Mouse (Mus musculus) MEL (cell line): Measurements from ENCODE around the gene Gm10803. TPM values are rescaled to one million over a fixed set of nuclear protein-coding genes. Genes with fewer than 3 reads are reported as not detected.

Source experiments
- DNase-seq: peaks from one replicate; pipeline ENCODE4 v3.0.0; 2011; ENCODE audit warnings: low read depth, low spot score
- H3K27ac ChIP-seq: 2 replicates; pipeline ENCODE4 v1.5.1; 2012; ENCODE audit warnings: low read depth, mild to moderate bottlenecking, control low read depth, low read length, moderate library complexity; ENCODE audit not compliant: control insufficient read depth
- H3K27me3 ChIP-seq, 2 experiments: fragments of 150-350 bp in 1 of 2; sonication (generic) in 1 of 2; 2 replicates each; pipeline ENCODE4 v1.6.1; 2012; ENCODE audit warnings: low read length in 2 of 2, mild to moderate bottlenecking in 2 of 2, improper control_type of control experiment in 1 of 2, moderate library complexity in 1 of 2; ENCODE audit not compliant: insufficient read depth in 2 of 2, control insufficient read depth in 1 of 2
- H3K36me3 ChIP-seq, 2 experiments: 2 replicates each; pipeline ENCODE4 v1.6.1; 2012 to 2014; ENCODE audit warnings: low read length in 2 of 2, improper control_type of control experiment in 1 of 2, inconsistent platforms in 1 of 2, mild to moderate bottlenecking in 1 of 2; ENCODE audit not compliant: insufficient read depth in 2 of 2, control insufficient read depth in 1 of 2
- H3K4me1 ChIP-seq, 2 experiments: fragments of 150-350 bp in 1 of 2; sonication (generic) in 1 of 2; 2 replicates each; pipeline ENCODE4 v1.6.1; 2012; ENCODE audit warnings: low read length in 2 of 2, improper control_type of control experiment in 1 of 2, mild to moderate bottlenecking in 1 of 2; ENCODE audit not compliant: insufficient read depth in 2 of 2, control insufficient read depth in 1 of 2
- H3K4me3 ChIP-seq, 2 experiments: fragments of 150-350 bp in 1 of 2; sonication (generic) in 1 of 2; 2 replicates each; pipeline ENCODE4 v1.5.1; 2012; ENCODE audit warnings: low read depth in 2 of 2, low read length in 2 of 2, mild to moderate bottlenecking in 2 of 2, moderate library complexity in 2 of 2, control low read depth in 1 of 2, improper control_type of control experiment in 1 of 2; ENCODE audit not compliant: control insufficient read depth in 1 of 2, insufficient read depth in 1 of 2
- H3K79me2 ChIP-seq: 2 replicates; pipeline ENCODE4 v1.6.1; 2012; ENCODE audit warnings: mild to moderate bottlenecking, low read length, moderate library complexity; ENCODE audit not compliant: control insufficient read depth, poor library complexity, insufficient read depth
- H3K9ac ChIP-seq: 2 replicates; pipeline ENCODE4 v1.6.1; 2012; ENCODE audit warnings: low read depth, mild to moderate bottlenecking, control low read depth, low read length, moderate library complexity; ENCODE audit not compliant: control insufficient read depth, poor library complexity, severe bottlenecking
- H3K9me3 ChIP-seq: fragments of 150-350 bp; sonication (generic); replicated peaks from 2 replicates; pipeline ENCODE4 v1.6.1; 2012; ENCODE audit warnings: mild to moderate bottlenecking, low read length, improper control_type of control experiment, moderate library complexity; ENCODE audit not compliant: insufficient read depth
- CHD1 ChIP-seq: IDR thresholded peaks from 2 replicates; pipeline ENCODE4 v1.6.1; 2012; ENCODE audit warnings: low read depth, mild to moderate bottlenecking, inconsistent platforms, low read length, improper control_type of control experiment
- E2F4 ChIP-seq: IDR thresholded peaks from 2 replicates; pipeline ENCODE4 v1.6.1; 2011; ENCODE audit warnings: low read depth, low read length, improper control_type of control experiment, borderline replicate concordance
- GATA1 ChIP-seq: IDR thresholded peaks from 2 replicates; pipeline ENCODE4 v1.6.1; 2011; ENCODE audit warnings: low read depth, low read length, improper control_type of control experiment
- HCFC1 ChIP-seq: IDR thresholded peaks from 2 replicates; pipeline ENCODE4 v1.6.1; 2012; ENCODE audit warnings: low read depth, mild to moderate bottlenecking, inconsistent platforms, low read length, improper control_type of control experiment, moderate library complexity
- MAZ ChIP-seq: IDR thresholded peaks from 2 replicates; pipeline ENCODE4 v1.6.1; 2012; ENCODE audit warnings: low read depth, mild to moderate bottlenecking, inconsistent platforms, low read length, improper control_type of control experiment
- MEF2A ChIP-seq: IDR thresholded peaks from 2 replicates; pipeline ENCODE4 v1.6.1; 2014; ENCODE audit warnings: low read depth, mild to moderate bottlenecking, inconsistent platforms, low read length, improper control_type of control experiment; ENCODE audit not compliant: poor library complexity, insufficient replicate concordance, severe bottlenecking; ENCODE audit errors: extremely low read depth
- MYB ChIP-seq: IDR thresholded peaks from 2 replicates; pipeline ENCODE4 v1.6.1; 2011; ENCODE audit warnings: mild to moderate bottlenecking, low read depth, low read length, improper control_type of control experiment
- MYC ChIP-seq: IDR thresholded peaks from 2 replicates; pipeline ENCODE4 v1.6.1; 2011; ENCODE audit warnings: low read depth, mild to moderate bottlenecking, low read length, improper control_type of control experiment, moderate library complexity
- POLR2A ChIP-seq, 2 experiments: IDR thresholded peaks; 2 replicates each; pipeline ENCODE4 v1.6.1; 2011 to 2012; ENCODE audit warnings: low read length in 2 of 2, mild to moderate bottlenecking in 2 of 2, control low read depth in 1 of 2, improper control_type of control experiment in 1 of 2, low read depth in 1 of 2, moderate library complexity in 1 of 2; ENCODE audit not compliant: control insufficient read depth in 1 of 2, insufficient read depth in 1 of 2, poor library complexity in 1 of 2
- POLR2AphosphoS2 ChIP-seq: IDR thresholded peaks from 2 replicates; pipeline ENCODE4 v1.6.1; 2011; ENCODE audit warnings: low read length, improper control_type of control experiment
- RCOR1 ChIP-seq: IDR thresholded peaks from 2 replicates; pipeline ENCODE4 v1.6.1; 2012; ENCODE audit warnings: low read depth, mild to moderate bottlenecking, inconsistent platforms, low read length, improper control_type of control experiment
- TAL1 ChIP-seq: IDR thresholded peaks from 2 replicates; pipeline ENCODE4 v1.6.1; 2012; ENCODE audit warnings: mild to moderate bottlenecking, inconsistent platforms, low read length, moderate library complexity, mixed read lengths
- TBP ChIP-seq: IDR thresholded peaks from 2 replicates; pipeline ENCODE4 v1.8.0; 2011; ENCODE audit warnings: low read depth, low read length, improper control_type of control experiment
- ZC3H11A ChIP-seq: IDR thresholded peaks from 2 replicates; pipeline ENCODE4 v1.6.1; 2012; ENCODE audit warnings: low read depth, mild to moderate bottlenecking, inconsistent platforms, low read length, improper control_type of control experiment
- ZKSCAN1 ChIP-seq: IDR thresholded peaks from 2 replicates; pipeline ENCODE4 v1.6.1; 2012; ENCODE audit warnings: low read depth, mild to moderate bottlenecking, inconsistent platforms, low read length, improper control_type of control experiment, moderate library complexity
- ZMIZ1 ChIP-seq: IDR thresholded peaks from 2 replicates; pipeline ENCODE4 v1.6.1; 2012; ENCODE audit warnings: low read depth, mild to moderate bottlenecking, inconsistent platforms, low read length, improper control_type of control experiment, moderate library complexity
- polyA plus RNA-seq, 2 experiments: library from polyadenylated mRNA; stranded (reverse) in 1 of 2; unstranded in 1 of 2; fragments of >175 nt in 1 of 2; fragments of >200 nt in 1 of 2; gene quantifications; 2 replicates each; pipeline versions ENCODE4 v1.2.1 to v1.2.4; 2012; ENCODE audit warnings: low replicate concordance in 2 of 2, low read depth in 1 of 2; ENCODE audit not compliant: insufficient read length in 2 of 2, insufficient read depth in 1 of 2, missing spikeins in 1 of 2
- total RNA-seq: library from RNA; depleted of rRNA; stranded (reverse); fragments of 300-350 nt; gene quantifications from 2 replicates; pipeline ENCODE4 v1.2.3, GENCODE M21; 2012

Gene Gm10803
- total and polyA plus RNA-seq, 3 experiments = not detected

DNA sequence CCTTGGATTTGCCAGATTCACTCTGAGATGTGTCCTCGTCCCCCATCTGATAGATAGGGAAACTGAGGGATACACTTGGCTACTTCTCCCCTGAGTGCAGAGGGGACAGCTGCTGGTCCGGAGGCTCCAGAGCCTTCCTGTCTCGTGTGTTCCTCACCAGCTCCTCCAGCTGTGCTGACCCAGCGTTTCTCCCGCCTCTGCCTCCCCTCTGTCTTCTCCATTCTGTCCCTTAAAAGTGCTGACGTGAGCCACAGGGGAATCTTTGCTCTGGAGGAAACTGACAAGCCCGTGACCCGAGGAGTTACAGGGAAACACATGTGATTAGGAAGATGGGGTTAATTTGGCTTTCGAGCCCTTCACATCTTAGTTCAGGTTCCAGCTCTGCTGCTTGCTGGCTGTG lies 39.4 kb downstream of the Gm10803 start (continued):
- TF ChIP-seq MYC = no peak
- TF ChIP-seq, all 39 proteins: peak for 0

DNA sequence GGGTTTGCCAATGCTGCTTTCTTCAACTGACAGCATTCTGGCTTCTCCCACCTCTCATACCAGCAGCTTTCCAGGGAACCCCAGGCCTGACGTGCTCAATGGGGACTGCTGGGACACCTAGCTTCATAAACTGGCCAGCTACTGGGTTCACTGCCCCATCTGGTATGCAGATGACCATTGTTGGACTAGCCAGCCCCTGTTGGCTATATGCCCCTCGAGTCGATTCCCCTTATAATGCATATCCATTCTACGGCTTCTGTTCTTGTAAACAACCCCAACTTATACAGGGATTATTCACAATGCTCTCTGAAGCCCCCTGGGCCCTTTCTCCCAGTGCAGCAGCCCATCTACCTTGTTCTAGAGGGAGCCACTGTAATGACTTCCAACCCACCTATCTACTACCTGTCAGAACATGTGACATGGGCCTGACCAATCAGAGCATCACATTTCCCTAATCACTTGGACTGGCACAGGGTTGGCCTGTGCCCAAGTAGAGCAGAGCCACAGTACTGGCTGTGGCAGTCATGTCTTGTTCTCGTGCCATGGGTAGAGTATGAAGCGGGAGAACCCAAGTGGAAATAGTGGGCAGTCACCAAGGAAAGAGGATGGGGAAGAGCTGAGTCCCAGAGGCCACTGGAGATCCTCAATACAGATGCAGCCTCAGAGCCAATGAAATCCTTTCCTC lies 44.4 kb downstream of the Gm10803 start:
- no peaks in the 10 kb centered on the region for H3K9me3 ChIP-seq
- TF ChIP-seq ZMIZ1 (no peak), ZKSCAN1 (no peak), TAL1 (no peak), POLR2AphosphoS2 (no peak), MEF2A (no peak), CHD1 (no peak), E2F4 (no peak), MYB (no peak), POLR2A (IDR thresholded peaks at IDR 0.05; ENCODE audit: control insufficient read depth in 1 of 2, insufficient read depth in 1 of 2, low read depth in 1 of 2, low read length in 2 of 2, poor library complexity in 1 of 2) (no peak), MYC (no peak), TBP (no peak), HCFC1 (no peak), MAZ (no peak)
- DNase-seq = no peak
- no peak overlapping the region for H3K9ac ChIP-seq
- H3K4me1 ChIP-seq = no peaks in the 10 kb centered on the region
- no peaks in the 10 kb centered on the region for H3K36me3 ChIP-seq
- no peak overlapping the region for H3K4me3 ChIP-seq
- peaks cover 0 to 3% of the 10 kb centered on the region in 2 experiments; a peak in 2 of 4 replicates for H3K27me3 ChIP-seq
- H3K27ac ChIP-seq = no peak overlapping the region
- H3K79me2 ChIP-seq = no peaks in the 10 kb centered on the region

DNA sequence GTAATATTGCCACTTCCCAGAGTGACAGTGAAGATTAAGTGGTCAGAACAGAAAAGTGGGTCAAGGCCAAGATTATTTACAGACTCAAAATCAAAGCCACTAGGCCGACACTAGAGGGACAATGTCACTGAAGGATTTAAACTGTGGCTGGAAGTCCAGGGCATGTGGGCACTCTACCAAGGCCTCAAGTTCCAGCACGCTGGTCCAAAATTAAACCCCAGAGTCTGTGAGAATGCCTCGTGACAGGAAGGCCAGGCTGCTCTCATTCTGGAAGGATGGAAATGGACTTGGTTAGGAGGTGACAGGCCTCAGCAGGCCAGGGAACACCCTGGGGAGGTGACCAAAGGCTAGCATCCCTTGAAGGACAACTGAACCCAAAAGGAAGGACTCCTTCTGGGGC lies 48.4 kb downstream of the Gm10803 start:
- H3K9ac ChIP-seq = no peak overlapping the region
- H3K36me3 ChIP-seq = no peaks in the 10 kb centered on the region
- H3K4me3 ChIP-seq = no peak overlapping the region
- H3K4me1 ChIP-seq = no peaks in the 10 kb centered on the region
- no peaks in the 10 kb centered on the region for H3K9me3 ChIP-seq
- H3K27ac ChIP-seq = no peak overlapping the region
- no peak for DNase-seq
- no peaks in the 10 kb centered on the region for H3K79me2 ChIP-seq
- H3K27me3 ChIP-seq = peaks cover 2 to 3% of the 10 kb centered on the region in 2 experiments; a peak in 3 of 4 replicates
- TF ChIP-seq RCOR1 = no peak
- TF ChIP-seq GATA1 = no peak
- TF ChIP-seq MAZ = no peak
- TF ChIP-seq ZC3H11A = no peak
- no peak for TF ChIP-seq HCFC1
- no peak for TF ChIP-seq MYB
